ENCODE assay signal across 15 mouse cellular contexts in the genomic region with DNA sequence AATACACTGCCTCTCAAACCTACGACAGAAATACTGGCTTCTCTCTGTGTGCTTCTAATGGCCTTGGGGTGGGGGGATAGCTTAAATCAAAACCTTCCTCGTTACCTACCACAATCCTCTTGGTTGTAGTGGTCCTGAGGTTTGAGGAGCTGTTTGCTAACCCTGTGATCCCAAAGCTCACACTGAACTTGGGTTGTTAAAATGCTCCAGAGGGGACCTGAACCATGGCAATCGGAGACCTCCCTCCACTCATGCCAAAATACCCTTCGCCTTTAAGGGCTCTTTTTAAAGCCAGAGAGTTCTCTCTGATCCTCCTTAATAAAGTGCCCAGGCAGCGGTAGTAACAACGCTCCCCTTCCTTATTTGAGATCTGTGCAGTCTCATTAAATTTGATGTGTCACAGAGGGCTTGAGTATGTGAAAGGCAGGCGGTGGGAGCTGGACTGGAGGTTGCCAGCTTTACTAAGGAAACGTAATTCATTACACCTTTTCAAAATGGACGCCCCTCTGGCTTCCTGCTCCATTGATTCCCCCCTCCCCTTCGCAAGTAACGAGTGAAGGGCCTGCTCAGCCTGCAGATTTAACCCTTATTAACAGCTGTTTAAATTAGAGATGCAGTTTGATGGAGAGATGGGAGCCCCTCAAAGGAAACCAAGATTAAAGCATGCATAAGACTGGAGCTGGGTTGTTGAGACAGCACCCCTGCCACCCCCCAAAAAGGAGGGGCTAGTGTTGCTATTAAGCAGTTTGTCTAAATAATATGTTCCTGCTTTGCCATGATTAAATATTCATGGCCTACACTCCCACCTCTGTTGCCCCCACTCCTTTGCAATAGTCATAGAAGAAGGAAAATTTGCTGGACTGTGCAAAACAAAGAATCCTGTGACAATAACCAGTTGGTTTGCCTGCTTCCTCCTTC.
DNase-seq lines count a peak whose midpoint lies in the region; ATAC-seq and TF ChIP-seq lines count a peak whose summit lies in the region.
"Had no signal": no experiment of that assay in that cellular context is flagged by ENCODE, and none has a peak within 500 bp of the region (broad histone marks: within the 10 kb centered on the region; RNA-seq: fewer than 3 reads in every experiment).

No protein-coding gene starts in this region.

- no peak overlapping the region for H3K27ac ChIP-seq in neural tube, embryonic 12.5 days
- H3K27ac ChIP-seq in hindbrain, embryonic 10.5 days, result peak overlapping the region; percentile 17; the same call in 1 of the 2 replicates
- peak overlapping the region; percentile 8; the same call in 1 of the 2 replicates for H3K27ac ChIP-seq in limb, embryonic 14.5 days (replicated peaks; ENCODE audit: low read depth, low read length)
- no peak overlapping the region for H3K27ac ChIP-seq in liver, postnatal 0 days (ENCODE audit: low read depth)
- H3K27ac ChIP-seq: heart, adult 2 months had no signal

- H3K4me1 ChIP-seq in neural tube, embryonic 12.5 days, result peaks cover 7% of the 10 kb centered on the region; the same call in 1 of the 2 replicates
- H3K4me1 ChIP-seq in hindbrain, embryonic 10.5 days (replicated peaks), result 0 out of 2 replicates have a peak, but pooled peaks cover 6% of the 10 kb centered on the region
- H3K4me1 ChIP-seq in limb, embryonic 14.5 days (ENCODE audit: control insufficient read depth, insufficient read depth, low read length), result peaks cover 11% of the 10 kb centered on the region
- H3K4me1 ChIP-seq in liver, postnatal 0 days (ENCODE audit: insufficient read depth), result no peaks in the 10 kb centered on the region

- WGBS in neural tube, embryonic 12.5 days, result 48% methylated on average over 11 of the region's 11 CpGs
- 74% methylated on average over 11 of the region's 11 CpGs for WGBS in hindbrain, embryonic 10.5 days
- WGBS in limb, embryonic 14.5 days, result 18% methylated on average over 11 of the region's 11 CpGs
- WGBS in liver, postnatal 0 days (ENCODE audit: insufficient replicate concordance), result 67% methylated on average over 11 of the region's 11 CpGs

- no peaks in the 10 kb centered on the region for H3K27me3 ChIP-seq in neural tube, embryonic 12.5 days (replicated peaks)
- no peaks in the 10 kb centered on the region for H3K27me3 ChIP-seq in hindbrain, embryonic 10.5 days (ENCODE audit: insufficient read depth, poor library complexity, severe bottlenecking)
- H3K27me3 ChIP-seq in limb, embryonic 14.5 days (ENCODE audit: control insufficient read depth, insufficient read depth, low read length), result no peaks in the 10 kb centered on the region
- H3K27me3 ChIP-seq in liver, postnatal 0 days (ENCODE audit: insufficient read depth, low read length), result no peaks in the 10 kb centered on the region
- H3K27me3 ChIP-seq: CH12.LX had no signal

- peaks cover 8% of the 10 kb centered on the region; the same call in 1 of the 2 replicates for H3K9me3 ChIP-seq in neural tube, embryonic 12.5 days
- H3K9me3 ChIP-seq in hindbrain, embryonic 10.5 days, result peaks cover 8% of the 10 kb centered on the region
- peaks cover 6% of the 10 kb centered on the region; the same call in 1 of the 2 replicates for H3K9me3 ChIP-seq in limb, embryonic 14.5 days (ENCODE audit: control insufficient read depth, low read length)
- H3K9me3 ChIP-seq in liver, postnatal 0 days (ENCODE audit: low read length), result 0 out of 2 replicates have a peak, but pooled peaks cover 6% of the 10 kb centered on the region

- DNase-seq in neural tube, embryonic 10.5 days (ENCODE audit: extremely low spot score, low spot score), result no peak
- DNase-seq in hindbrain, embryonic 10.5 days (ENCODE audit: low spot score), result no peak
- peak; percentile 64 for DNase-seq in limb, embryonic 14.5 days (ENCODE audit: low spot score)
- DNase-seq in testis, postnatal 10 days (ENCODE audit: low spot score), result no peak
- DNase-seq in gastrocnemius, adult 8-10 months (ENCODE audit: low spot score in 2 of 2), result no peak
- DNase-seq in liver, postnatal 0 days, result no peak
- DNase-seq: adrenal gland, postnatal 25 days; cerebellum, adult 11-12 months; heart, adult 2 months; liver; lung, postnatal 14 days; thymus, postnatal 25 days had no signal

- no peak overlapping the region for H3K4me2 ChIP-seq in neural tube, embryonic 12.5 days (replicated peaks)
- H3K4me2 ChIP-seq in limb, embryonic 14.5 days (replicated peaks; ENCODE audit: low read depth, low read length, severe bottlenecking), result no peak overlapping the region; the same call in 1 of the 2 replicates
- H3K4me2 ChIP-seq in liver, postnatal 0 days (ENCODE audit: low read depth, low read length), result no peak overlapping the region

- no peak overlapping the region for H3K9ac ChIP-seq in neural tube, embryonic 12.5 days
- H3K9ac ChIP-seq in limb, embryonic 14.5 days (ENCODE audit: low read depth, low read length, severe bottlenecking), result no peak overlapping the region
- H3K9ac ChIP-seq in liver, postnatal 0 days (replicated peaks), result no peak overlapping the region

- no peak for TF ChIP-seq CTCF in liver, postnatal 0 days (IDR thresholded peaks at IDR 0.05; ENCODE audit: low read depth)

- H3K4me3 ChIP-seq in neural tube, embryonic 12.5 days, result no peak overlapping the region
- H3K4me3 ChIP-seq in hindbrain, embryonic 10.5 days, result no peak overlapping the region
- H3K4me3 ChIP-seq in limb, embryonic 14.5 days (replicated peaks; ENCODE audit: low read length), result no peak overlapping the region
- H3K4me3 ChIP-seq in liver, postnatal 0 days (ENCODE audit: low read depth, low read length), result no peak overlapping the region
- H3K4me3 ChIP-seq: heart, adult 2 months had no signal

- no peak for TF ChIP-seq EP300 in liver, postnatal 0 days (IDR thresholded peaks at IDR 0.05; ENCODE audit: low read depth)

- no peaks in the 10 kb centered on the region for H3K36me3 ChIP-seq in neural tube, embryonic 12.5 days
- no peaks in the 10 kb centered on the region for H3K36me3 ChIP-seq in hindbrain, embryonic 10.5 days
- no peaks in the 10 kb centered on the region for H3K36me3 ChIP-seq in limb, embryonic 14.5 days (ENCODE audit: control insufficient read depth, insufficient read depth, low read length)
- no peaks in the 10 kb centered on the region for H3K36me3 ChIP-seq in liver, postnatal 0 days (replicated peaks; ENCODE audit: insufficient read depth, low read length)

- TF ChIP-seq POLR2A in limb, embryonic 14.5 days (IDR thresholded peaks at IDR 0.05; ENCODE audit: borderline replicate concordance, extremely low read depth, insufficient read depth, insufficient read length), result no peak

- peak; percentile 44; the same call in 1 of the 2 replicates for ATAC-seq in neural tube, embryonic 12.5 days (ENCODE audit: low FRiP score, low read depth)
- peak; percentile 79 for ATAC-seq in limb, embryonic 14.5 days (ENCODE audit: low FRiP score, low read depth)
- no peak for ATAC-seq in inflammation-experienced regulatory T-cells, adult 6 months
- no peak for ATAC-seq in liver, postnatal 0 days

Comparison
In these comparisons a context has a peak if more than half of its experiments do, and no peak if none do; other contexts are left out.
1. ATAC-seq: peak in neural tube, embryonic 12.5 days (single experiment) and limb, embryonic 14.5 days (single experiment); none in inflammation-experienced regulatory T-cells, adult 6 months (single experiment) and liver, postnatal 0 days (single experiment).
2. H3K27ac ChIP-seq: peak in hindbrain, embryonic 10.5 days (single experiment) and limb, embryonic 14.5 days (single experiment); none in neural tube, embryonic 12.5 days (single experiment) and liver, postnatal 0 days (single experiment).